Mouse (Mus musculus) midbrain, postnatal 0 days (tissue): Measurements from ENCODE around the gene Edaradd. TPM values are rescaled to one million over a fixed set of nuclear protein-coding genes. Genes with fewer than 3 reads are reported as not detected.
"Not testable (repeated sequence)": the region's sequence is repeated elsewhere in the genome, so short reads cannot be mapped to it uniquely, and the experiment has no call there.

Source experiments
- ATAC-seq: fragments of 200-750 bp; cut with Nextera tagmentation; 2 replicates; pipeline ENCODE4 v1.8.0; 2017; ENCODE audit warnings: moderate number of reproducible peaks, mild to moderate bottlenecking, moderate TSS enrichment, moderate library complexity; ENCODE audit not compliant: low FRiP score
- DNase-seq: peaks from one replicate; pipeline ENCODE4 v3.0.0-alpha.2; 2015; ENCODE audit warnings: low spot score
- H3K27ac ChIP-seq: fragments of 300-500 bp; sonication (generic); 2 replicates; pipeline ENCODE4 v1.5.1; 2014; ENCODE audit warnings: low read depth, mild to moderate bottlenecking, low read length, mixed read lengths
- H3K27me3 ChIP-seq: fragments of 300-500 bp; sonication (generic); 2 replicates; pipeline ENCODE4 v1.6.1; 2014; ENCODE audit warnings: low read length, control low read depth, mixed read lengths; ENCODE audit not compliant: insufficient read depth
- H3K36me3 ChIP-seq: fragments of 300-500 bp; sonication (generic); 2 replicates; pipeline ENCODE4 v1.6.1; 2014; ENCODE audit warnings: low read length, control low read depth, mixed read lengths; ENCODE audit not compliant: insufficient read depth
- H3K4me1 ChIP-seq: fragments of 300-500 bp; sonication (generic); 2 replicates; pipeline ENCODE4 v1.6.1; 2014; ENCODE audit warnings: mild to moderate bottlenecking, control low read depth, antibody characterized with exemption, low read length, mixed read lengths; ENCODE audit not compliant: insufficient read depth
- H3K4me2 ChIP-seq: fragments of 300-500 bp; sonication (generic); 2 replicates; pipeline ENCODE4 v1.6.1; 2014; ENCODE audit warnings: low read depth, mild to moderate bottlenecking, low read length, mixed read lengths; ENCODE audit not compliant: poor library complexity, severe bottlenecking
- H3K4me3 ChIP-seq: fragments of 300-500 bp; sonication (generic); 2 replicates; pipeline ENCODE4 v1.5.1; 2014; ENCODE audit warnings: low read depth, mild to moderate bottlenecking, low read length, moderate library complexity
- H3K9ac ChIP-seq: fragments of 300-500 bp; sonication (generic); replicated peaks from 2 replicates; pipeline ENCODE4 v1.6.1; 2014; ENCODE audit warnings: mild to moderate bottlenecking, low read length, moderate library complexity, mixed read lengths; ENCODE audit not compliant: poor library complexity, severe bottlenecking
- H3K9me3 ChIP-seq: fragments of 300-500 bp; sonication (generic); 2 replicates; pipeline ENCODE4 v1.6.1; 2016; ENCODE audit warnings: low read length, control low read depth
- CTCF ChIP-seq: IDR thresholded peaks from 2 replicates; pipeline ENCODE4 v1.5.1; 2016; ENCODE audit warnings: antibody characterized with exemption, mild to moderate bottlenecking
- WGBS: fragments of 180-500 bp; shearing (Covaris S2); extraction: QIAGEN DNeasy Blood & Tissue Kit; methylation state at CpG from one replicate; pipeline ENCODE4 v1.1.7; 2014; 5-methylcytosine and 5-hydroxymethylcytosine counted together
- polyA plus RNA-seq: library from polyadenylated mRNA; unstranded; fragments of >200 nt; fragmentation: Nextera tagmentation; extraction: Ambion mirVana; gene quantifications from 2 replicates; pipeline ENCODE4 v1.2.1, GENCODE M21; 2015
- total RNA-seq: library from RNA; depleted of rRNA; stranded (reverse); fragments of >200 nt; gene quantifications from 2 replicates; pipeline ENCODE4 v1.2.3, GENCODE M21; 2014

Edaradd gene
- total and polyA plus RNA-seq, 2 experiments from 2014 or later: 1.4 TPM

- no peaks in the 10 kb centered on the region for H3K27me3 ChIP-seq
- no peak for TF ChIP-seq CTCF
- WGBS: 88% methylated on average over 6 of the region's 6 CpGs
- no peak overlapping the region for H3K9ac ChIP-seq
- H3K36me3 ChIP-seq: no peaks in the 10 kb centered on the region
- ATAC-seq: no peak
- no peaks in the 10 kb centered on the region for H3K4me1 ChIP-seq
- no peak overlapping the region for H3K27ac ChIP-seq
- H3K4me3 ChIP-seq: no peak overlapping the region
- no peak for DNase-seq
- H3K4me2 ChIP-seq: no peak overlapping the region
- H3K9me3 ChIP-seq: no peaks in the 10 kb centered on the region
Observed at GRCm38 (mm10) chr13:12475239-12475638, 45.0 kb downstream of the Edaradd start.

- peak; percentile 74 for ATAC-seq
- no peaks in the 10 kb centered on the region for H3K27me3 ChIP-seq
- DNase-seq: peak; percentile 86
- TF ChIP-seq CTCF: peak; percentile 97
- no peak overlapping the region for H3K27ac ChIP-seq
- no peak overlapping the region for H3K4me3 ChIP-seq
- WGBS: 34% methylated on average over 8 of the region's 8 CpGs
- H3K9ac ChIP-seq: no peak overlapping the region
- H3K36me3 ChIP-seq: no peaks in the 10 kb centered on the region
- no peaks in the 10 kb centered on the region for H3K4me1 ChIP-seq
- no peaks in the 10 kb centered on the region for H3K9me3 ChIP-seq
- H3K4me2 ChIP-seq: no peak overlapping the region
Observed at GRCm38 (mm10) chr13:12473724-12474378, 46.4 kb downstream of the Edaradd start.

GRCm38 (mm10) chr13:12468488-12468887 lies 51.8 kb downstream of the Edaradd start:
- Histone ChIP-seq H3K27ac (no peak overlapping the region), H3K4me2 (no peak overlapping the region), H3K9me3 (no peaks in the 10 kb centered on the region), H3K9ac (no peak overlapping the region), H3K4me1 (no peaks in the 10 kb centered on the region), H3K36me3 (no peaks in the 10 kb centered on the region), H3K4me3 (no peak overlapping the region), H3K27me3 (no peaks in the 10 kb centered on the region)
- 92% methylated on average over 1 of the region's 1 CpGs for WGBS
- DNase-seq: no peak
- ATAC-seq: no peak
- no peak for TF ChIP-seq CTCF

GRCm38 (mm10) chr13:12464844-12465243 lies 55.4 kb downstream of the Edaradd start, which contains the start of gene Lgals8:
Gene Lgals8 (minus strand): TSS chr13:12464944.
- Histone ChIP-seq H3K4me3 (no peak within 1 kb of the TSS), H3K27ac (no peak within 1 kb of the TSS), H3K9me3 (no peaks in the 10 kb centered on the region), H3K9ac (no peak within 1 kb of the TSS), H3K4me2 (no peak within 1 kb of the TSS), H3K27me3 (no peaks in the 10 kb centered on the region), H3K36me3 (no peaks in the 10 kb centered on the region), H3K4me1 (peaks cover 2% of the 10 kb centered on the region; the same call in 1 of the 2 replicates)
- ATAC-seq: no peak
- no peak for DNase-seq
- TF ChIP-seq CTCF: no peak
- 78% methylated on average over 1 of the region's 1 CpGs for WGBS

- not testable (repeated sequence) for DNase-seq, H3K27me3 ChIP-seq, H3K36me3 ChIP-seq, H3K4me3 ChIP-seq, H3K27ac ChIP-seq, H3K4me2 ChIP-seq, ATAC-seq, H3K4me1 ChIP-seq, H3K9me3 ChIP-seq, H3K9ac ChIP-seq
- WGBS: 84% methylated on average over 6 of the region's 6 CpGs
Observed at GRCm38 (mm10) chr13:12464159-12464558, 56.1 kb downstream of the Edaradd start.

GRCm38 (mm10) chr13:12462623-12463022 lies 57.6 kb downstream of the Edaradd start:
- Histone ChIP-seq H3K9ac (no peak overlapping the region), H3K36me3 (no peaks in the 10 kb centered on the region), H3K27ac (no peak overlapping the region), H3K4me2 (no peak overlapping the region), H3K4me1 (peaks cover 3% of the 10 kb centered on the region; the same call in 1 of the 2 replicates), H3K27me3 (no peaks in the 10 kb centered on the region), H3K9me3 (no peaks in the 10 kb centered on the region), H3K4me3 (no peak overlapping the region)
- no peak for TF ChIP-seq CTCF
- 76% methylated on average over 4 of the region's 4 CpGs for WGBS
- ATAC-seq: no peak
- no peak for DNase-seq
